Mouse (Mus musculus) midbrain, embryonic 13.5 days (tissue): ENCODE measurements around the gene Optc. TPM values are rescaled to one million over a fixed set of nuclear protein-coding genes. Genes with fewer than 3 reads are reported as not detected.

Experiments used
- ATAC-seq: fragments of 200-750 bp; cut with Nextera tagmentation; 2 replicates; pipeline ENCODE4 v1.8.0; 2017; ENCODE audit warnings: mild to moderate bottlenecking, moderate TSS enrichment, moderate library complexity
- H3K27ac ChIP-seq: fragments of 300-500 bp; sonication (generic); 2 replicates; pipeline ENCODE4 v1.5.1; 2015; ENCODE audit warnings: inconsistent platforms, mild to moderate bottlenecking, moderate library complexity
- H3K27me3 ChIP-seq: fragments of 300-500 bp; sonication (generic); 2 replicates; pipeline ENCODE4 v1.6.1; 2015; ENCODE audit warnings: mild to moderate bottlenecking, inconsistent platforms
- H3K36me3 ChIP-seq: fragments of 300-500 bp; sonication (generic); 2 replicates; pipeline ENCODE4 v1.6.1; 2015; ENCODE audit warnings: mild to moderate bottlenecking, inconsistent platforms
- H3K4me1 ChIP-seq: fragments of 300-500 bp; sonication (generic); replicated peaks from 2 replicates; pipeline ENCODE4 v1.6.1; 2015; ENCODE audit warnings: inconsistent platforms
- H3K4me2 ChIP-seq: fragments of 300-500 bp; sonication (generic); replicated peaks from 2 replicates; pipeline ENCODE4 v1.6.1; 2015; ENCODE audit warnings: moderate library complexity, mild to moderate bottlenecking, inconsistent platforms
- H3K4me3 ChIP-seq: fragments of 300-500 bp; sonication (generic); replicated peaks from 2 replicates; pipeline ENCODE4 v1.5.1; 2015; ENCODE audit warnings: mild to moderate bottlenecking, inconsistent platforms
- H3K9ac ChIP-seq: fragments of 300-500 bp; sonication (generic); replicated peaks from 2 replicates; pipeline ENCODE4 v1.6.1; 2015; ENCODE audit warnings: mild to moderate bottlenecking, inconsistent platforms
- H3K9me3 ChIP-seq: fragments of 300-500 bp; sonication (generic); 2 replicates; pipeline ENCODE4 v1.6.1; 2016; ENCODE audit warnings: mild to moderate bottlenecking, inconsistent platforms
- WGBS: fragments of 180-500 bp; shearing (Covaris S2); methylation state at CpG from one replicate; pipeline ENCODE4 v1.1.7; 2015; 5-methylcytosine and 5-hydroxymethylcytosine counted together
- polyA plus RNA-seq: library from polyadenylated mRNA; unstranded; fragments of >200 nt; fragmentation: Nextera tagmentation; extraction: Ambion mirVana; gene quantifications from 2 replicates; pipeline ENCODE4 v1.2.1, GENCODE M21; 2015

Optc gene
- polyA plus RNA-seq: 4.0 and 4.9 TPM in 2 replicates

GRCm38 (mm10) chr1:133907949-133908658 lies at the start of gene Optc:
Optc (minus strand) TSS chr1:133907999.
- H3K4me2 ChIP-seq: peak within 1 kb of the TSS; percentile 78
- H3K9me3 ChIP-seq: no peaks in the 10 kb centered on the region
- ATAC-seq: peak; percentile 86
- H3K27ac ChIP-seq: peak within 1 kb of the TSS; percentile 79
- H3K4me1 ChIP-seq: peaks cover 32% of the 10 kb centered on the region
- H3K9ac ChIP-seq: peak within 1 kb of the TSS; percentile 73
- no peaks in the 10 kb centered on the region for H3K36me3 ChIP-seq
- 2% methylated on average over 30 of the region's 30 CpGs for WGBS
- H3K27me3 ChIP-seq: peaks cover 9% of the 10 kb centered on the region
- peak within 1 kb of the TSS; percentile 43 for H3K4me3 ChIP-seq

- ATAC-seq: no peak
- Histone ChIP-seq H3K9me3 (no peaks in the 10 kb centered on the region), H3K27me3 (no peaks in the 10 kb centered on the region), H3K4me3 (no peak overlapping the region), H3K27ac (no peak overlapping the region), H3K9ac (no peak overlapping the region), H3K36me3 (no peaks in the 10 kb centered on the region), H3K4me1 (peaks cover 8% of the 10 kb centered on the region), H3K4me2 (no peak overlapping the region)
- WGBS: 64% methylated on average over 2 of the region's 2 CpGs
Observed at GRCm38 (mm10) chr1:133954009-133954408, 46.2 kb upstream of the Optc start.

GRCm38 (mm10) chr1:133953261-133953742 lies 45.5 kb upstream of the Optc start:
- H3K27me3 ChIP-seq: no peaks in the 10 kb centered on the region
- no peaks in the 10 kb centered on the region for H3K9me3 ChIP-seq
- H3K4me2 ChIP-seq: no peak overlapping the region
- no peak overlapping the region for H3K9ac ChIP-seq
- no peak overlapping the region for H3K27ac ChIP-seq
- 58% methylated on average over 9 of the region's 9 CpGs for WGBS
- H3K4me3 ChIP-seq: no peak overlapping the region
- H3K36me3 ChIP-seq: no peaks in the 10 kb centered on the region
- H3K4me1 ChIP-seq: peaks cover 8% of the 10 kb centered on the region
- no peak for ATAC-seq

- WGBS: 70% methylated on average over 6 of the region's 6 CpGs
- H3K36me3 ChIP-seq: no peaks in the 10 kb centered on the region
- H3K9me3 ChIP-seq: no peaks in the 10 kb centered on the region
- no peaks in the 10 kb centered on the region for H3K27me3 ChIP-seq
- H3K27ac ChIP-seq: no peak overlapping the region
- H3K9ac ChIP-seq: no peak overlapping the region
- no peak overlapping the region for H3K4me2 ChIP-seq
- ATAC-seq: no peak
- H3K4me1 ChIP-seq: peaks cover 8% of the 10 kb centered on the region
- H3K4me3 ChIP-seq: no peak overlapping the region
Observed at GRCm38 (mm10) chr1:133951598-133951997, 43.8 kb upstream of the Optc start.

GRCm38 (mm10) chr1:133950061-133950782 lies 42.4 kb upstream of the Optc start:
- Histone ChIP-seq H3K27me3 (no peaks in the 10 kb centered on the region), H3K9ac (no peak overlapping the region), H3K36me3 (no peaks in the 10 kb centered on the region), H3K4me1 (peaks cover 8% of the 10 kb centered on the region), H3K4me3 (no peak overlapping the region), H3K27ac (no peak overlapping the region), H3K9me3 (no peaks in the 10 kb centered on the region), H3K4me2 (no peak overlapping the region)
- WGBS: 82% methylated on average over 7 of the region's 7 CpGs
- ATAC-seq: no peak

- H3K4me1 ChIP-seq: no peaks in the 10 kb centered on the region
- 85% methylated on average over 3 of the region's 3 CpGs for WGBS
Observed at GRCm38 (mm10) chr1:133945106-133945505, 37.3 kb upstream of the Optc start.

GRCm38 (mm10) chr1:133941904-133942303 lies 34.1 kb upstream of the Optc start:
- Histone ChIP-seq H3K9ac (no peak overlapping the region), H3K4me2 (no peak overlapping the region), H3K36me3 (no peaks in the 10 kb centered on the region), H3K4me3 (no peak overlapping the region), H3K9me3 (no peaks in the 10 kb centered on the region), H3K27ac (no peak overlapping the region), H3K27me3 (no peaks in the 10 kb centered on the region), H3K4me1 (no peaks in the 10 kb centered on the region)
- ATAC-seq: no peak
- 78% methylated on average over 3 of the region's 3 CpGs for WGBS

More at GRCm38 (mm10) chr1:133945106-133945505, 37.3 kb upstream of the Optc start:
- H3K27ac ChIP-seq: no peak overlapping the region
- H3K4me2 ChIP-seq: no peak overlapping the region
- ATAC-seq: no peak
- H3K36me3 ChIP-seq: no peaks in the 10 kb centered on the region
- H3K4me3 ChIP-seq: no peak overlapping the region
- no peaks in the 10 kb centered on the region for H3K9me3 ChIP-seq
- H3K9ac ChIP-seq: no peak overlapping the region
- no peaks in the 10 kb centered on the region for H3K27me3 ChIP-seq

GRCm38 (mm10) chr1:133941158-133941860 lies 33.5 kb upstream of the Optc start:
- no peak for ATAC-seq
- H3K36me3 ChIP-seq: no peaks in the 10 kb centered on the region
- WGBS: 82% methylated on average over 11 of the region's 11 CpGs
- H3K9ac ChIP-seq: no peak overlapping the region
- no peak overlapping the region for H3K4me2 ChIP-seq
- no peaks in the 10 kb centered on the region for H3K9me3 ChIP-seq
- H3K27me3 ChIP-seq: no peaks in the 10 kb centered on the region
- no peak overlapping the region for H3K27ac ChIP-seq
- H3K4me1 ChIP-seq: no peaks in the 10 kb centered on the region
- H3K4me3 ChIP-seq: no peak overlapping the region

- Histone ChIP-seq H3K27me3 (no peaks in the 10 kb centered on the region), H3K9me3 (no peaks in the 10 kb centered on the region), H3K4me2 (no peak overlapping the region), H3K9ac (no peak overlapping the region), H3K36me3 (no peaks in the 10 kb centered on the region), H3K4me3 (no peak overlapping the region), H3K4me1 (no peaks in the 10 kb centered on the region), H3K27ac (no peak overlapping the region)
- 85% methylated on average over 3 of the region's 3 CpGs for WGBS
- ATAC-seq: no peak
Observed at GRCm38 (mm10) chr1:133940481-133941092, 32.8 kb upstream of the Optc start.

- Histone ChIP-seq H3K36me3 (no peaks in the 10 kb centered on the region), H3K27me3 (no peaks in the 10 kb centered on the region), H3K27ac (no peak overlapping the region), H3K9me3 (no peaks in the 10 kb centered on the region), H3K4me1 (no peaks in the 10 kb centered on the region), H3K4me2 (no peak overlapping the region), H3K4me3 (no peak overlapping the region), H3K9ac (no peak overlapping the region)
- no peak for ATAC-seq
- WGBS: 86% methylated on average over 8 of the region's 8 CpGs
Observed at GRCm38 (mm10) chr1:133939708-133940107, 31.9 kb upstream of the Optc start.

GRCm38 (mm10) chr1:133936169-133936568 lies 28.4 kb upstream of the Optc start:
- H3K4me1 ChIP-seq: no peaks in the 10 kb centered on the region; the same call in 1 of the 2 replicates
- no peak overlapping the region for H3K9ac ChIP-seq
- H3K27me3 ChIP-seq: no peaks in the 10 kb centered on the region
- no peaks in the 10 kb centered on the region for H3K36me3 ChIP-seq
- no peaks in the 10 kb centered on the region for H3K9me3 ChIP-seq
- H3K27ac ChIP-seq: no peak overlapping the region
- no peak for ATAC-seq
- no peak overlapping the region for H3K4me2 ChIP-seq
- WGBS: 94% methylated on average over 3 of the region's 3 CpGs
- no peak overlapping the region for H3K4me3 ChIP-seq
